Mouse (Mus musculus): ENCODE results near the gene Tmem216. TPM values are rescaled to one million over a fixed set of nuclear protein-coding genes. Genes with fewer than 3 reads are reported as not detected.
A peak's percentile ranks its signal among the peaks of the same experiment; 100 is the strongest.

Tmem216 gene
- total RNA-seq, 1 experiment: 30.1 TPM

GRCm38 (mm10) chr19:10525106-10525901 lies 30.7 kb downstream of the Tmem216 start, which contains the start of gene Cpsf7:
TSS of gene Cpsf7 (plus strand) at chr19:10525266.
- Histone ChIP-seq H3K4me3 (ENCODE audit: insufficient read depth in 1 of 2, low read depth in 1 of 2, low read length in 2 of 2, poor library complexity in 1 of 2, severe bottlenecking in 1 of 2) (peak within 1 kb of the TSS; percentile 81 to 90), H3K9ac (ENCODE audit: insufficient read depth, low read depth, low read length, poor library complexity, severe bottlenecking) (peak within 1 kb of the TSS; percentile 97), H3K9me3 (ENCODE audit: control insufficient read depth, insufficient read depth, low read depth, low read length) (no peaks in the 10 kb centered on the region), H3K27ac (ENCODE audit: insufficient read depth, low read depth, low read length, poor library complexity, severe bottlenecking) (peak within 1 kb of the TSS; percentile 94), H3K36me3 (ENCODE audit: control insufficient read depth, insufficient read depth, low read length, poor library complexity, severe bottlenecking) (peaks cover 6% of the 10 kb centered on the region), H3K4me1 (ENCODE audit: control insufficient read depth in 2 of 2, insufficient read depth in 2 of 2, low read length in 2 of 2, poor library complexity in 1 of 2) (peaks cover 0 to 2% of the 10 kb centered on the region in 2 experiments; a peak in 2 of 4 replicates)
- TF ChIP-seq ZC3H11A (IDR thresholded peaks at IDR 0.05; ENCODE audit: borderline replicate concordance, low read depth, low read length) (peak; percentile 27; the same call in 1 of the 2 replicates), MAFK (IDR thresholded peaks at IDR 0.05; ENCODE audit: insufficient read depth, low read depth, low read length) (no peak)
- in situ Hi-C loops (cut with MboI; ENCODE audit: low sequenced_read_pairs in 2 of 2, unreplicated experiment in 2 of 2): no loop called here
- DNase-seq (ENCODE audit: low read depth, low spot score): peak; percentile 82

- TF ChIP-seq HCFC1 (IDR thresholded peaks at IDR 0.05; ENCODE audit: borderline replicate concordance, insufficient read depth, low read length) (peak; percentile 63; the same call in 1 of the 2 replicates), ZC3H11A (IDR thresholded peaks at IDR 0.05; ENCODE audit: borderline replicate concordance, low read depth, low read length) (no peak)
Measured at GRCm38 (mm10) chr19:10524784-10525105, 31.3 kb downstream of the Tmem216 start.

GRCm38 (mm10) chr19:10523483-10524080 lies 32.5 kb downstream of the Tmem216 start:
- peaks cover 6% of the 10 kb centered on the region for H3K36me3 ChIP-seq (ENCODE audit: control insufficient read depth, insufficient read depth, low read length, poor library complexity, severe bottlenecking)
- H3K9ac ChIP-seq (ENCODE audit: insufficient read depth, low read depth, low read length, poor library complexity, severe bottlenecking): no peak overlapping the region
- no peak overlapping the region for H3K27ac ChIP-seq (ENCODE audit: insufficient read depth, low read depth, low read length, poor library complexity, severe bottlenecking)
- TF ChIP-seq ZNF384 (IDR thresholded peaks at IDR 0.05; ENCODE audit: low read depth, low read length) (no peak), MAFK (IDR thresholded peaks at IDR 0.05; ENCODE audit: insufficient read depth, low read depth, low read length) (no peak), ZC3H11A (IDR thresholded peaks at IDR 0.05; ENCODE audit: borderline replicate concordance, low read depth, low read length) (no peak), HCFC1 (IDR thresholded peaks at IDR 0.05; ENCODE audit: borderline replicate concordance, insufficient read depth, low read length) (no peak), CHD2 (IDR thresholded peaks at IDR 0.05; ENCODE audit: low read depth, low read length) (no peak)
- no peak for DNase-seq (ENCODE audit: low read depth, low spot score)
- no peak overlapping the region for H3K4me3 ChIP-seq (ENCODE audit: insufficient read depth in 1 of 2, low read depth in 1 of 2, low read length in 2 of 2, poor library complexity in 1 of 2, severe bottlenecking in 1 of 2)
- H3K4me1 ChIP-seq (ENCODE audit: control insufficient read depth in 2 of 2, insufficient read depth in 2 of 2, low read length in 2 of 2, poor library complexity in 1 of 2): peaks cover 0 to 2% of the 10 kb centered on the region in 2 experiments; a peak in 2 of 4 replicates
- in situ Hi-C loops (cut with MboI; ENCODE audit: low sequenced_read_pairs in 2 of 2, unreplicated experiment in 2 of 2): no loop called here
- no peaks in the 10 kb centered on the region for H3K9me3 ChIP-seq (ENCODE audit: control insufficient read depth, insufficient read depth, low read depth, low read length)

More at GRCm38 (mm10) chr19:10524784-10525105, 31.3 kb downstream of the Tmem216 start:
- no peaks in the 10 kb centered on the region for H3K9me3 ChIP-seq (ENCODE audit: control insufficient read depth, insufficient read depth, low read depth, low read length)
- H3K27ac ChIP-seq (ENCODE audit: insufficient read depth, low read depth, low read length, poor library complexity, severe bottlenecking): peak overlapping the region; percentile 71
- DNase-seq (ENCODE audit: low read depth, low spot score): no peak
- peaks cover 0 to 2% of the 10 kb centered on the region in 2 experiments; a peak in 2 of 4 replicates for H3K4me1 ChIP-seq (ENCODE audit: control insufficient read depth in 2 of 2, insufficient read depth in 2 of 2, low read length in 2 of 2, poor library complexity in 1 of 2)
- peaks cover 6% of the 10 kb centered on the region for H3K36me3 ChIP-seq (ENCODE audit: control insufficient read depth, insufficient read depth, low read length, poor library complexity, severe bottlenecking)
- in situ Hi-C loops (cut with MboI; ENCODE audit: low sequenced_read_pairs in 2 of 2, unreplicated experiment in 2 of 2): no loop called here
- peak overlapping the region; percentile 97 for H3K9ac ChIP-seq (ENCODE audit: insufficient read depth, low read depth, low read length, poor library complexity, severe bottlenecking)
- peak overlapping the region; percentile 81 to 90 for H3K4me3 ChIP-seq (ENCODE audit: insufficient read depth in 1 of 2, low read depth in 1 of 2, low read length in 2 of 2, poor library complexity in 1 of 2, severe bottlenecking in 1 of 2)

- Histone ChIP-seq H3K9ac (ENCODE audit: insufficient read depth, low read depth, low read length, poor library complexity, severe bottlenecking) (no peak overlapping the region), H3K27ac (ENCODE audit: insufficient read depth, low read depth, low read length, poor library complexity, severe bottlenecking) (no peak overlapping the region)
- in situ Hi-C loops (cut with MboI; ENCODE audit: low sequenced_read_pairs in 2 of 2, unreplicated experiment in 2 of 2): no loop called here
Measured at GRCm38 (mm10) chr19:10521926-10522325, 34.1 kb downstream of the Tmem216 start.

More at GRCm38 (mm10) chr19:10521926-10522325, 34.1 kb downstream of the Tmem216 start:
- TF ChIP-seq MAFK (IDR thresholded peaks at IDR 0.05; ENCODE audit: insufficient read depth, low read depth, low read length) (no peak), ZNF384 (IDR thresholded peaks at IDR 0.05; ENCODE audit: low read depth, low read length) (no peak), HCFC1 (IDR thresholded peaks at IDR 0.05; ENCODE audit: borderline replicate concordance, insufficient read depth, low read length) (no peak), ZC3H11A (IDR thresholded peaks at IDR 0.05; ENCODE audit: borderline replicate concordance, low read depth, low read length) (no peak), CHD2 (IDR thresholded peaks at IDR 0.05; ENCODE audit: low read depth, low read length) (no peak)
- no peaks in the 10 kb centered on the region for H3K9me3 ChIP-seq (ENCODE audit: control insufficient read depth, insufficient read depth, low read depth, low read length)
- peaks cover 0 to 2% of the 10 kb centered on the region in 2 experiments; a peak in 2 of 4 replicates for H3K4me1 ChIP-seq (ENCODE audit: control insufficient read depth in 2 of 2, insufficient read depth in 2 of 2, low read length in 2 of 2, poor library complexity in 1 of 2)
- DNase-seq (ENCODE audit: low read depth, low spot score): no peak
- H3K4me3 ChIP-seq (ENCODE audit: insufficient read depth in 1 of 2, low read depth in 1 of 2, low read length in 2 of 2, poor library complexity in 1 of 2, severe bottlenecking in 1 of 2): no peak overlapping the region
- peaks cover 2% of the 10 kb centered on the region for H3K36me3 ChIP-seq (ENCODE audit: control insufficient read depth, insufficient read depth, low read length, poor library complexity, severe bottlenecking)
